Mouse (Mus musculus): ENCODE data around the gene Gm42957.

DNA sequence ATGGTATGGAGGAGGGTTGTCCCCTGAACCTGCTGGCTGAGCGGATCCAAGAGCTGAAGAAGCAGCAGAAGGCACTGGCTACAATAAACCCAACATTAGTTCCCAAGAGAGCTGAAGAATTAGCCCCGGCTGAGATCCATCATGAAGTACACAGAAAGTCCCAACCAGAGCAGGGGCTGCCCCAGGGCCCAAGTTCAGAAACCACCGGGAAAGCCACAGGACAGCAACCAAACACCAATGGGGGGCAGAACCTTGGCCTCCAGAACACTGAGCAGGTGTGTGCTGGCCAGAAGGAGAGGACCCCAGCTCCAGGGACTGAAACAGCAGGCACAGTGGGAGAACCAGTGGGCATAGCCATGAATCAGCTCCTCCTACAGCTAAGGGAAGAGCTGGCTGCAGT, 48.2 kb downstream of the Gm42957 start:
- TF ChIP-seq POLR2A (IDR thresholded peaks at IDR 0.05; ENCODE audit: borderline replicate concordance, extremely low read depth, insufficient read depth, insufficient read length, poor library complexity, severe bottlenecking) (no peak), CTCF (IDR thresholded peaks at IDR 0.05; ENCODE audit: borderline replicate concordance, extremely low read depth, insufficient read depth, insufficient read length) (no peak)
